Mouse (Mus musculus) olfactory bulb, adult 2 months (tissue): ENCODE measurements around the gene Mad2l2.

Source experiments
- CTCF ChIP-seq: fragments of 200-500 bp; IDR thresholded peaks from 2 replicates; pipeline ENCODE4 v1.5.1; 2012; ENCODE audit warnings: low read depth, mild to moderate bottlenecking, low read length, moderate library complexity; ENCODE audit not compliant: insufficient read depth
- POLR2A ChIP-seq: fragments of 200-500 bp; IDR thresholded peaks from 2 replicates; pipeline ENCODE4 v1.6.1; 2012; ENCODE audit warnings: mild to moderate bottlenecking, low read depth, low read length, moderate library complexity; ENCODE audit not compliant: insufficient read depth

GRCm38 (mm10) chr4:148192707-148193245 lies 62.6 kb downstream of the Mad2l2 start:
- TF ChIP-seq POLR2A (no peak), CTCF (no peak)
